Mouse (Mus musculus): Measurements from ENCODE around the gene Tab1. TPM values are rescaled to one million over a fixed set of nuclear protein-coding genes. Genes with fewer than 3 reads are reported as not detected.

Gene Tab1
- polyA plus RNA-seq, 1 experiment from 2014 or later: 32.3 TPM

- no peak for TF ChIP-seq CTCF (IDR thresholded peaks at IDR 0.05)
- ChIA-PET CTCF (no interaction called here), POLR2A (no interaction called here)
- ATAC-seq (no peak), DNase-seq (ENCODE audit: low read depth, low spot score) (no peak)
- no peaks in the 10 kb centered on the region for H3K27me3 ChIP-seq
- in situ Hi-C loops (cut with MboI; ENCODE audit: low pct_unique_long_range_greater_than_20kb): no loop called here
Measured at GRCm38 (mm10) chr15:80101503-80101902, 31.4 kb upstream of the Tab1 start.

- in situ Hi-C loops (cut with MboI; ENCODE audit: low pct_unique_long_range_greater_than_20kb): no loop called here
- no peaks in the 10 kb centered on the region for H3K27me3 ChIP-seq
- no peak for TF ChIP-seq CTCF (IDR thresholded peaks at IDR 0.05)
- DNase-seq (ENCODE audit: low read depth, low spot score) (no peak), ATAC-seq (no peak)
- CTCF ChIA-PET: no interaction called here
- POLR2A ChIA-PET: no interaction called here
Measured at GRCm38 (mm10) chr15:80102495-80102894, 30.4 kb upstream of the Tab1 start.

GRCm38 (mm10) chr15:80105490-80106410 lies 27.2 kb upstream of the Tab1 start:
- CTCF ChIA-PET: interaction anchor here (0.8 kb wide), 1 partner anchor 25 kb away, joined by 3 read pairs; no protein-coding TSS in a partner anchor
- DNase-seq (ENCODE audit: low read depth, low spot score) (no peak), ATAC-seq (no peak)
- POLR2A ChIA-PET: no interaction called here
- no peaks in the 10 kb centered on the region for H3K27me3 ChIP-seq
- no peak for TF ChIP-seq CTCF (IDR thresholded peaks at IDR 0.05)
- in situ Hi-C loops (cut with MboI; ENCODE audit: low pct_unique_long_range_greater_than_20kb): no loop called here

- H3K27me3 ChIP-seq: no peaks in the 10 kb centered on the region
- ChIA-PET POLR2A (interaction anchor here (0.6 kb wide), 1 partner anchor 172 kb away, joined by 3 read pairs; no protein-coding TSS in a partner anchor), CTCF (interaction anchor here (0.9 kb wide), 1 partner anchor 26 kb away, joined by 3 read pairs; the partner anchor contains the start of gene Tab1)
- no peak for TF ChIP-seq CTCF (IDR thresholded peaks at IDR 0.05)
- ATAC-seq: no peak
- no peak for DNase-seq (ENCODE audit: low read depth, low spot score)
- in situ Hi-C loops (cut with MboI; ENCODE audit: low pct_unique_long_range_greater_than_20kb): no loop called here
Measured at GRCm38 (mm10) chr15:80107143-80107542, 25.8 kb upstream of the Tab1 start.

- in situ Hi-C loops (cut with MboI; ENCODE audit: low pct_unique_long_range_greater_than_20kb): no loop called here
- ChIA-PET CTCF (interaction anchor here (0.9 kb wide), 1 partner anchor 25 kb away, joined by 3 read pairs; the partner anchor contains the start of gene Tab1), POLR2A (interaction anchor here (0.5 to 0.6 kb wide), 2 partner anchors 25 to 172 kb away, joined by 3 read pairs; partner anchors contain the start of gene Tab1)
- H3K27me3 ChIP-seq: no peaks in the 10 kb centered on the region
- ATAC-seq (no peak), DNase-seq (ENCODE audit: low read depth, low spot score) (no peak)
- no peak for TF ChIP-seq CTCF (IDR thresholded peaks at IDR 0.05)
Measured at GRCm38 (mm10) chr15:80107575-80107974, 25.4 kb upstream of the Tab1 start.

GRCm38 (mm10) chr15:80111436-80111835 lies 21.5 kb upstream of the Tab1 start:
- ATAC-seq: no peak
- ChIA-PET POLR2A (interaction anchor here (0.5 kb wide), 1 partner anchor 23 kb away, joined by 7 read pairs; no protein-coding TSS in a partner anchor), CTCF (no interaction called here)
- DNase-seq (ENCODE audit: low read depth, low spot score): no peak
- no peaks in the 10 kb centered on the region for H3K27me3 ChIP-seq
- in situ Hi-C loops (cut with MboI; ENCODE audit: low pct_unique_long_range_greater_than_20kb): no loop called here
- no peak for TF ChIP-seq CTCF (IDR thresholded peaks at IDR 0.05)

GRCm38 (mm10) chr15:80112499-80112898 lies 20.4 kb upstream of the Tab1 start:
- H3K27me3 ChIP-seq: no peaks in the 10 kb centered on the region
- DNase-seq (ENCODE audit: low read depth, low spot score) (no peak), ATAC-seq (no peak)
- CTCF ChIA-PET: no interaction called here
- POLR2A ChIA-PET: no interaction called here
- in situ Hi-C loops (cut with MboI; ENCODE audit: low pct_unique_long_range_greater_than_20kb): no loop called here
- no peak for TF ChIP-seq CTCF (IDR thresholded peaks at IDR 0.05)

GRCm38 (mm10) chr15:80114414-80114813 lies 18.5 kb upstream of the Tab1 start:
- no peak for TF ChIP-seq CTCF (IDR thresholded peaks at IDR 0.05)
- no peak for DNase-seq (ENCODE audit: low read depth, low spot score)
- ChIA-PET POLR2A (interaction anchor here (0.9 kb wide), 1 partner anchor 14 kb away, joined by 3 read pairs; no protein-coding TSS in a partner anchor), CTCF (interaction anchor here (1.9 kb wide), 1 partner anchor 15 kb away, joined by 6 read pairs; no protein-coding TSS in a partner anchor)
- no peak for ATAC-seq
- H3K27me3 ChIP-seq: no peaks in the 10 kb centered on the region
- in situ Hi-C loops (cut with MboI; ENCODE audit: low pct_unique_long_range_greater_than_20kb): no loop called here

GRCm38 (mm10) chr15:80115256-80115655 lies 17.7 kb upstream of the Tab1 start:
- DNase-seq (ENCODE audit: low read depth, low spot score): no peak
- TF ChIP-seq CTCF (IDR thresholded peaks at IDR 0.05): no peak
- in situ Hi-C loops (cut with MboI; ENCODE audit: low pct_unique_long_range_greater_than_20kb): no loop called here
- no peaks in the 10 kb centered on the region for H3K27me3 ChIP-seq
- ChIA-PET CTCF (interaction anchor here (0.7 kb wide), 1 partner anchor 18 kb away, joined by 3 read pairs; no protein-coding TSS in a partner anchor), POLR2A (interaction anchor here (0.9 kb wide), 1 partner anchor 13 kb away, joined by 3 read pairs; no protein-coding TSS in a partner anchor)
- ATAC-seq: no peak

GRCm38 (mm10) chr15:80115866-80116794 lies 16.8 kb upstream of the Tab1 start:
- ATAC-seq (no peak), DNase-seq (ENCODE audit: low read depth, low spot score) (no peak)
- in situ Hi-C loops (cut with MboI; ENCODE audit: low pct_unique_long_range_greater_than_20kb): no loop called here
- no peak for TF ChIP-seq CTCF (IDR thresholded peaks at IDR 0.05)
- no peaks in the 10 kb centered on the region for H3K27me3 ChIP-seq
- ChIA-PET CTCF (interaction anchor here (0.7 kb wide), 1 partner anchor 17 kb away, joined by 3 read pairs; no protein-coding TSS in a partner anchor), POLR2A (no interaction called here)
